Mouse (Mus musculus): ENCODE results near the gene Map3k5. TPM values are rescaled to one million over a fixed set of nuclear protein-coding genes. Genes with fewer than 3 reads are reported as not detected.

Gene Map3k5
- total and polyA plus RNA-seq, 2 experiments from 2014 or later: 0.91 to 5.5 TPM

- DNase-seq (ENCODE audit: low spot score) (no peak), ATAC-seq (no peak)
- Histone ChIP-seq H3K9me3 (ENCODE audit: low read length) (no peaks in the 10 kb centered on the region), H3K4me3 (ENCODE audit: low read length) (no peak overlapping the region), H3K27me3 (ENCODE audit: insufficient read depth, low read length) (peaks cover under 1% of the 10 kb centered on the region; the same call in 1 of the 2 replicates), H3K4me1 (ENCODE audit: insufficient read depth, low read length) (no peaks in the 10 kb centered on the region), H3K27ac (no peak overlapping the region), H3K9ac (replicated peaks; ENCODE audit: low read length) (no peak overlapping the region), H3K4me2 (ENCODE audit: low read depth, low read length) (no peak overlapping the region), H3K36me3 (ENCODE audit: insufficient read depth, low read length) (no peaks in the 10 kb centered on the region)
- 78% methylated on average over 7 of the region's 7 CpGs for WGBS
- no peak for TF ChIP-seq CTCF (IDR thresholded peaks at IDR 0.05; ENCODE audit: low read depth)
Measured at GRCm38 (mm10) chr10:20155401-20155800, 221.1 kb downstream of the Map3k5 start.

DNA sequence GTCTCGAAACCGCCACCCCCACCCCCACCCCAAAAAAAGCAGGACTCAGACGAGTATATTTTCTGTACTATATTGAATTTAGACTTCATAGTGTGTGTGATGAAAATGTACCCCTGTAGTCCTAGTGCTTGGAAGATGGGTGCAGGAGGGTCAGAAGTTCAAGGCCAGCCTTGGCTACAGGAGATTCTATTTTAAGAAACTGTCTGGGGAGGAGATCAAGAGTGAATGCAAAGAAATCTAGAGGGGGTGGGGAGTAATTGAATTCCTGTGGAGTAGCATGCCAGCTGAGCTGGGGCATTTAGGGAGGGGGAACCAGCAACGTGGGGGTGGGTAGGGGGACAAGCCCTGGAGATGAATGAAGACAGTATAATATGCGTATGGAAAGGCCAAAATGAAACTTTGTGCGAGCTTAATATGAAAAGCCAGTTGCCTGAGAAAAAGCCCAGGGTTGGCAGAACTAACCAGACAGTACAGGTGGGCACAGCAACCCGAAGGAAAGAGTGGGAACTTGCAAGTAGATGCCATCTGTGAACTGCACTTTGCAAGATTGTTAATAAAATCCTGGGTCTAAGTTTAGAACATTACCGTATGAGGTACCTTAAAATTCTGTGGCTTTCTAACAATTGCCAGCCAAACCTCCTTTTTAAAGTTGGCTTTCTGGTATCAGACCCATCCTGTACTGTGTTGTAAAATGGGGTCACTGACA, 222.9 kb downstream of the Map3k5 start:
- Histone ChIP-seq H3K4me2 (ENCODE audit: low read depth, low read length) (no peak overlapping the region), H3K27me3 (ENCODE audit: insufficient read depth, low read length) (no peaks in the 10 kb centered on the region), H3K4me3 (ENCODE audit: low read length) (no peak overlapping the region), H3K9ac (replicated peaks; ENCODE audit: low read length) (no peak overlapping the region), H3K27ac (no peak overlapping the region), H3K9me3 (ENCODE audit: low read length) (no peaks in the 10 kb centered on the region), H3K36me3 (ENCODE audit: insufficient read depth, low read length) (no peaks in the 10 kb centered on the region), H3K4me1 (ENCODE audit: insufficient read depth, low read length) (no peaks in the 10 kb centered on the region)
- ATAC-seq (no peak), DNase-seq (ENCODE audit: low spot score) (no peak)
- TF ChIP-seq CTCF (IDR thresholded peaks at IDR 0.05; ENCODE audit: low read depth): no peak
- WGBS: 79% methylated on average over 8 of the region's 8 CpGs

DNA sequence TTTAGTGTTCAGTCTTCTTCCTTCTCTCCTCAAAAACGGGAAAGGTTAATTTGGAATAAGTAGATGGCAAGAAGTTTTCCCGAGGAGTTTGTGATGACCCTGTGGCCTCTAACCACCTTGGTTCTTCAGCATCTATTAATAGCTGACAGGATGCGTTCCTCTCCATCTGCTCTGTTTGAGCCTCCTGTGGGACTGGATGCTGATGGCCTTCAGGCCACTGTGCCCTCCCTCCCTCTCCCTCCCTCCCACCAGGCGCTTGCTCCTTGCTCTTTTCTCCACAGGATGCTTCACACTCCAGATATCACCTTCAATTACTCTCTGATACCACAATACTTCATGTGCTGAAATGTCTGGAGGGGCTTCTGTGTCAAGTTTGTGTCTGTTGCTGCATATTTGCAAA, 224.5 kb downstream of the Map3k5 start:
- ATAC-seq (no peak), DNase-seq (ENCODE audit: low spot score) (no peak)
- no peaks in the 10 kb centered on the region for H3K9me3 ChIP-seq (ENCODE audit: low read length)
- H3K27me3 ChIP-seq (ENCODE audit: insufficient read depth, low read length): no peaks in the 10 kb centered on the region
- H3K9ac ChIP-seq (replicated peaks; ENCODE audit: low read length): no peak overlapping the region
- no peak for TF ChIP-seq CTCF (IDR thresholded peaks at IDR 0.05; ENCODE audit: low read depth)
- no peak overlapping the region for H3K27ac ChIP-seq
- 62% methylated on average over 4 of the region's 4 CpGs for WGBS
- H3K4me2 ChIP-seq (ENCODE audit: low read depth, low read length): no peak overlapping the region
- H3K4me1 ChIP-seq (ENCODE audit: insufficient read depth, low read length): no peaks in the 10 kb centered on the region
- no peaks in the 10 kb centered on the region for H3K36me3 ChIP-seq (ENCODE audit: insufficient read depth, low read length)
- H3K4me3 ChIP-seq (ENCODE audit: low read length): no peak overlapping the region

- H3K27ac ChIP-seq: no peak overlapping the region
- TF ChIP-seq CTCF (IDR thresholded peaks at IDR 0.05; ENCODE audit: low read depth): no peak
- 94% methylated on average over 5 of the region's 5 CpGs for WGBS
- DNase-seq (ENCODE audit: low spot score): no peak
- no peak for ATAC-seq
- no peaks in the 10 kb centered on the region for H3K36me3 ChIP-seq (ENCODE audit: insufficient read depth, low read length)
- no peak overlapping the region for H3K9ac ChIP-seq (replicated peaks; ENCODE audit: low read length)
- no peaks in the 10 kb centered on the region for H3K27me3 ChIP-seq (ENCODE audit: insufficient read depth, low read length)
- no peak overlapping the region for H3K4me3 ChIP-seq (ENCODE audit: low read length)
- H3K4me1 ChIP-seq (ENCODE audit: insufficient read depth, low read length): no peaks in the 10 kb centered on the region
- no peaks in the 10 kb centered on the region for H3K9me3 ChIP-seq (ENCODE audit: low read length)
- H3K4me2 ChIP-seq (ENCODE audit: low read depth, low read length): no peak overlapping the region
Measured at GRCm38 (mm10) chr10:20159308-20159707, 225.0 kb downstream of the Map3k5 start.

- 63% methylated on average over 8 of the region's 8 CpGs for whole genome bisulfite sequencing
- Histone ChIP-seq H3K4me3 (ENCODE audit: low read length) (no peak overlapping the region), H3K27ac (no peak overlapping the region), H3K4me2 (ENCODE audit: low read depth, low read length) (no peak overlapping the region), H3K36me3 (ENCODE audit: insufficient read depth, low read length) (no peaks in the 10 kb centered on the region), H3K9ac (replicated peaks; ENCODE audit: low read length) (no peak overlapping the region), H3K4me1 (ENCODE audit: insufficient read depth, low read length) (no peaks in the 10 kb centered on the region), H3K27me3 (ENCODE audit: insufficient read depth, low read length) (no peaks in the 10 kb centered on the region), H3K9me3 (ENCODE audit: low read length) (no peaks in the 10 kb centered on the region)
- DNase-seq (ENCODE audit: low spot score): no peak
- no peak for TF ChIP-seq CTCF (IDR thresholded peaks at IDR 0.05; ENCODE audit: low read depth)
- no peak for ATAC-seq
Measured at GRCm38 (mm10) chr10:20160914-20161313, 226.6 kb downstream of the Map3k5 start.

DNA sequence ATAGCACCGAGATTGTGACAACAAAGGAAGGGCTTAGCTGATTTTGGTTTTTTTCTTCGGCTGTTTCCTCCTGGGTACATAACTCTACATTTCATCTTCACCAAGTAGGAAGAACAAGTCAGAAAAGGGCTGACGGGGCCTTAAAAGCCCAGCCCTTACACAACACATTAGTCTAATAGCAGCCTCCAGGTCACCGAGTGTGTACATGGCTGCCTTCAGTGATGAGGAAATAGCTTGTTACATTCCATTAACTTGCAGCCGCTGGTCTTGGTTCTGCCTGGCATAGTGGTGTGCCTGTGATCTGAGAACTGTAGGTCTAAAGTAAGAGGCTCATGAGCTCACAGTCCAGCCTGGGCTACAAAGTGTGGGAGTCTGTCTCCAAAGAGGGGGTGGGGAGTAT, 230.5 kb downstream of the Map3k5 start:
- no peak for TF ChIP-seq CTCF (IDR thresholded peaks at IDR 0.05; ENCODE audit: low read depth)
- DNase-seq (ENCODE audit: low spot score) (no peak), ATAC-seq (no peak)
- Histone ChIP-seq H3K4me1 (ENCODE audit: insufficient read depth, low read length) (no peaks in the 10 kb centered on the region), H3K36me3 (ENCODE audit: insufficient read depth, low read length) (no peaks in the 10 kb centered on the region), H3K27me3 (ENCODE audit: insufficient read depth, low read length) (no peaks in the 10 kb centered on the region), H3K4me3 (ENCODE audit: low read length) (no peak overlapping the region), H3K4me2 (ENCODE audit: low read depth, low read length) (no peak overlapping the region), H3K27ac (no peak overlapping the region), H3K9me3 (ENCODE audit: low read length) (no peaks in the 10 kb centered on the region), H3K9ac (replicated peaks; ENCODE audit: low read length) (no peak overlapping the region)
- WGBS: 96% methylated on average over 5 of the region's 5 CpGs

- Histone ChIP-seq H3K9ac (replicated peaks; ENCODE audit: low read length) (no peak overlapping the region), H3K4me2 (ENCODE audit: low read depth, low read length) (no peak overlapping the region), H3K36me3 (ENCODE audit: insufficient read depth, low read length) (no peaks in the 10 kb centered on the region), H3K4me3 (ENCODE audit: low read length) (no peak overlapping the region), H3K4me1 (ENCODE audit: insufficient read depth, low read length) (peaks cover 5% of the 10 kb centered on the region; the same call in 1 of the 2 replicates), H3K27ac (no peak overlapping the region), H3K27me3 (ENCODE audit: insufficient read depth, low read length) (no peaks in the 10 kb centered on the region), H3K9me3 (ENCODE audit: low read length) (no peaks in the 10 kb centered on the region)
- 80% methylated on average over 11 of the region's 11 CpGs for WGBS
- ATAC-seq (no peak), DNase-seq (ENCODE audit: low spot score) (no peak)
- no peak for TF ChIP-seq CTCF (IDR thresholded peaks at IDR 0.05; ENCODE audit: low read depth)
Measured at GRCm38 (mm10) chr10:20166797-20167196, 232.5 kb downstream of the Map3k5 start.
